Mouse (Mus musculus) hindbrain, embryonic 16.5 days (tissue): ENCODE results near the gene Katnbl1. TPM values are rescaled to one million over a fixed set of nuclear protein-coding genes. Genes with fewer than 3 reads are reported as not detected.
"Not testable (repeated sequence)": the region's sequence is repeated elsewhere in the genome, so short reads cannot be mapped to it uniquely, and the experiment has no call there.

Experiments used
- ATAC-seq: fragments of 200-750 bp; cut with Nextera tagmentation; 2 replicates; pipeline ENCODE4 v1.8.0; 2017; ENCODE audit warnings: moderate TSS enrichment, moderate library complexity
- H3K27ac ChIP-seq: fragments of 300-500 bp; sonication (generic); 2 replicates; pipeline ENCODE4 v1.5.1; 2014; ENCODE audit warnings: low read depth, mild to moderate bottlenecking, control low read depth, low read length, moderate library complexity
- H3K27me3 ChIP-seq: fragments of 300-500 bp; sonication (generic); replicated peaks from 2 replicates; pipeline ENCODE4 v1.6.1; 2014; ENCODE audit warnings: low read length; ENCODE audit not compliant: control insufficient read depth, insufficient read depth
- H3K36me3 ChIP-seq: fragments of 300-500 bp; sonication (generic); 2 replicates; pipeline ENCODE4 v1.6.1; 2014; ENCODE audit warnings: mild to moderate bottlenecking, low read length, moderate library complexity, mixed read lengths; ENCODE audit not compliant: control insufficient read depth, insufficient read depth
- H3K4me1 ChIP-seq: fragments of 300-500 bp; sonication (generic); 2 replicates; pipeline ENCODE4 v1.6.1; 2014; ENCODE audit warnings: low read depth, low read length; ENCODE audit not compliant: control insufficient read depth, insufficient read depth
- H3K4me2 ChIP-seq: fragments of 300-500 bp; sonication (generic); 2 replicates; pipeline ENCODE4 v1.6.1; 2014; ENCODE audit warnings: mild to moderate bottlenecking, low read length, control low read depth, moderate library complexity
- H3K4me3 ChIP-seq: fragments of 300-500 bp; sonication (generic); 2 replicates; pipeline ENCODE4 v1.5.1; 2014; ENCODE audit warnings: mild to moderate bottlenecking, low read length, control low read depth, moderate library complexity
- H3K9ac ChIP-seq: fragments of 300-500 bp; sonication (generic); 2 replicates; pipeline ENCODE4 v1.6.1; 2014; ENCODE audit warnings: low read depth, mild to moderate bottlenecking, control low read depth, low read length, moderate library complexity
- H3K9me3 ChIP-seq: fragments of 300-500 bp; sonication (generic); 2 replicates; pipeline ENCODE4 v1.6.1; 2014; ENCODE audit warnings: mild to moderate bottlenecking, low read length, moderate library complexity; ENCODE audit not compliant: control insufficient read depth
- WGBS: fragments of 180-500 bp; shearing (Covaris S2); extraction: QIAGEN DNeasy Blood & Tissue Kit; methylation state at CpG from one replicate; pipeline ENCODE4 v1.1.7; 2014; 5-methylcytosine and 5-hydroxymethylcytosine counted together
- polyA plus RNA-seq: library from polyadenylated mRNA; unstranded; fragments of >200 nt; fragmentation: Nextera tagmentation; extraction: Ambion mirVana; gene quantifications from 2 replicates; pipeline ENCODE4 v1.2.1, GENCODE M21; 2015

Gene Katnbl1
- polyA plus RNA-seq, 1 experiment from 2014 or later, result 29.7 TPM

DNA sequence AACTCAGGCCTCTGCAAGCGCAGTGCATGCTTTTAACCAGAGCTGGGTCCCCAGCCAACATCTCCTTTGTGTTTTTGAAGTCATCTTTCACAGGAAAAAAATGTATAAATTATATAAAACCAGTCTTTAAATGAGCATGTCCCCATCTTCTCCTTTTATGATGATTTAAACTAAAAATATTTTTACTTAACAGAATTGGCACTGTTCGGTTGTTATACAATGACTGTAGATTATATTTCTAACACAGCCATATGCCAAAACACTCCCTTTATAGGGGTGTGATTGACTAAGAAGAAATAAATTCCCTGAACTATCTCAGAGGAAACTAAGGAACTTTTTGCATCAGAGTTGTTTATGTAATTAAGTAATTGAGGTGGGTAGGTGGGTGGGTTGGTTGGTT lies 53.5 kb downstream of the Katnbl1 start:
- no peak overlapping the region for H3K9ac ChIP-seq
- no peak overlapping the region for H3K4me3 ChIP-seq
- no peaks in the 10 kb centered on the region for H3K36me3 ChIP-seq
- no peak overlapping the region for H3K4me2 ChIP-seq
- H3K9me3 ChIP-seq, result no peaks in the 10 kb centered on the region
- no peaks in the 10 kb centered on the region for H3K4me1 ChIP-seq
- ATAC-seq, result no peak
- no peak overlapping the region for H3K27ac ChIP-seq
- H3K27me3 ChIP-seq, result no peaks in the 10 kb centered on the region
- 91% methylated on average over 2 of the region's 2 CpGs for WGBS

- H3K4me3 ChIP-seq, result no peak overlapping the region
- H3K9me3 ChIP-seq, result no peaks in the 10 kb centered on the region
- no peak overlapping the region for H3K27ac ChIP-seq
- 80% methylated on average over 2 of the region's 2 CpGs for WGBS
- no peak for ATAC-seq
- H3K27me3 ChIP-seq, result no peaks in the 10 kb centered on the region
- H3K4me2 ChIP-seq, result no peak overlapping the region
- no peak overlapping the region for H3K9ac ChIP-seq
- H3K36me3 ChIP-seq, result no peaks in the 10 kb centered on the region
- no peaks in the 10 kb centered on the region for H3K4me1 ChIP-seq
These were observed 54.3 kb downstream of the Katnbl1 start for GRCm38 (mm10) chr2:112433359-112433758.

DNA sequence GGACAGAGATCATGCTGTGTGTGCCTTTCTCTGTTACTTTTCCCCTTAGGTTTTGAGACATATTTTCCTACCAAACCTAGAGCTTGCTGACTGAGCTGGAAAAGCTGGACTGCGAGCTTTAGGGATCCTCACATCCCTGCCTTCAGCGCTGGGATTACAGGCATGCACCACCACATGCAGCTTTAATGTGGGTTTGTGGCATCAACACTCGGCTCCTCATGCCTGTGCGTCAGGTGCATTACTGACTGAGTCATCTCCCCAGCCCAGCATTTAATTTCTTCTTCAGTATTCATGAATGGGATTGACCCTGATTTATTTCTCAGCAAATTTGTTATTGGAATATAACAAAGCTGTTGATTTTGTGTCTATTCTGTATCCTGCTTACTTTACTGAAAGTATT lies 57.3 kb downstream of the Katnbl1 start:
- H3K27ac ChIP-seq, result no peak overlapping the region
- H3K4me2 ChIP-seq, result no peak overlapping the region
- no peak overlapping the region for H3K4me3 ChIP-seq
- no peaks in the 10 kb centered on the region for H3K27me3 ChIP-seq
- ATAC-seq, result no peak
- no peaks in the 10 kb centered on the region for H3K36me3 ChIP-seq
- 74% methylated on average over 4 of the region's 4 CpGs for WGBS
- H3K4me1 ChIP-seq, result no peaks in the 10 kb centered on the region
- H3K9ac ChIP-seq, result no peak overlapping the region
- no peaks in the 10 kb centered on the region for H3K9me3 ChIP-seq

DNA sequence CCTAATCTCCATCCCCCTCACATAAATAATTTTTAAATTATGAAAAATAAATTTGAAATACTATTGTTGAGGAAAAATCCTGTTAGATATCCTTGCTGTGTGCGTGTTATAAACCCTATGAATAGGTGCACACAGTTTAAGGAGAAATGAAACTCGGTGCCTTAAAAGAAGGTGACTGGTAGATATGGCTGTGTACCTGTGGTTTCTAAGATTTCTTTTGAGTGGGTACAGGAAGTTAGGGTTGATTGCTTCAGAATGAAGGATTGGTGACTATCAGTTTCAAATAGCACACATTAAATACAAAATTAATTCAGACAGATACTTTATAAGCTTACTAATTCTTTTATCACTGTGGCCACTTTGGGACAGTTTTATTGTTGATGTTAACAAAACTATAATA lies 58.6 kb downstream of the Katnbl1 start:
- no peak overlapping the region for H3K27ac ChIP-seq
- ATAC-seq, result no peak

GRCm38 (mm10) chr2:112443491-112443890 lies 64.5 kb downstream of the Katnbl1 start:
- ATAC-seq, result no peak
- 63% methylated on average over 2 of the region's 2 CpGs for WGBS
- no peaks in the 10 kb centered on the region for H3K36me3 ChIP-seq
- H3K4me1 ChIP-seq, result no peaks in the 10 kb centered on the region
- no peaks in the 10 kb centered on the region for H3K27me3 ChIP-seq
- no peak overlapping the region for H3K4me3 ChIP-seq
- H3K9ac ChIP-seq, result no peak overlapping the region
- H3K4me2 ChIP-seq, result no peak overlapping the region
- H3K27ac ChIP-seq, result no peak overlapping the region
- H3K9me3 ChIP-seq, result no peaks in the 10 kb centered on the region

More for the DNA sequence above, 58.6 kb downstream of the Katnbl1 start:
- H3K4me1 ChIP-seq, result no peaks in the 10 kb centered on the region
- H3K4me3 ChIP-seq, result no peak overlapping the region
- H3K4me2 ChIP-seq, result no peak overlapping the region
- WGBS, result 91% methylated on average over 2 of the region's 2 CpGs
- H3K9me3 ChIP-seq, result no peaks in the 10 kb centered on the region
- H3K9ac ChIP-seq, result no peak overlapping the region
- no peaks in the 10 kb centered on the region for H3K36me3 ChIP-seq
- no peaks in the 10 kb centered on the region for H3K27me3 ChIP-seq

DNA sequence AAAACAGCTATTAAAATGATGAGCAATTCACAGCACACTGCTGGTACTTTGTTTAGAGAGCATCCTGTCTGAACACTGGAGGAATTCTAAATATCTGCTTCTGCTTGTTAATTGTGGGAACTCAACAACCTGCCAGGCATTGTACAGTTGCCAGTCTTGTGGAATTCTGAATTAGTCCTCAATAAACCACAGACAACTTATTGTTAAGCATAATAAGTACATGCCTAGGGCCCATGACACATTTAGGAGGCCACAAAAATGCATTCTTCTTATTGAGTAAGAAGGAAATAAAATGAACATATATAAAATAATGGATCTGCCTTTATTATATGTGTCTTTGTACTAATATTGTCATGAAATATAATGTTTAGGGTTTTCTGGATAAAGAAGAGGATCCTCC lies 66.5 kb downstream of the Katnbl1 start:
- Histone ChIP-seq H3K4me2 (no peak overlapping the region), H3K4me1 (no peaks in the 10 kb centered on the region), H3K36me3 (no peaks in the 10 kb centered on the region), H3K27me3 (no peaks in the 10 kb centered on the region), H3K9me3 (no peaks in the 10 kb centered on the region), H3K4me3 (no peak overlapping the region), H3K9ac (no peak overlapping the region), H3K27ac (no peak overlapping the region)
- ATAC-seq, result no peak

GRCm38 (mm10) chr2:112448046-112448445 lies 69.0 kb downstream of the Katnbl1 start:
- ATAC-seq, H3K4me2 ChIP-seq, H3K9ac ChIP-seq, H3K36me3 ChIP-seq, H3K9me3 ChIP-seq, H3K27ac ChIP-seq, H3K4me1 ChIP-seq, H3K27me3 ChIP-seq, H3K4me3 ChIP-seq: not testable (repeated sequence)
- WGBS, result 71% methylated on average over 4 of the region's 4 CpGs

GRCm38 (mm10) chr2:112448510-112449059 lies 69.6 kb downstream of the Katnbl1 start:
- no peak for ATAC-seq
- Histone ChIP-seq H3K36me3 (no peaks in the 10 kb centered on the region), H3K9me3 (no peaks in the 10 kb centered on the region), H3K27me3 (no peaks in the 10 kb centered on the region), H3K4me2 (no peak overlapping the region), H3K27ac (no peak overlapping the region), H3K9ac (no peak overlapping the region), H3K4me3 (no peak overlapping the region), H3K4me1 (no peaks in the 10 kb centered on the region)

- H3K27ac ChIP-seq, result no peak overlapping the region
These were observed 70.7 kb downstream of the Katnbl1 start for GRCm38 (mm10) chr2:112449597-112450296.

More at GRCm38 (mm10) chr2:112449597-112450296, 70.7 kb downstream of the Katnbl1 start:
- H3K9me3 ChIP-seq, result no peaks in the 10 kb centered on the region
- no peak overlapping the region for H3K4me2 ChIP-seq
- no peak overlapping the region for H3K9ac ChIP-seq
- H3K27me3 ChIP-seq, result no peaks in the 10 kb centered on the region
- peaks cover 2% of the 10 kb centered on the region; the same call in 1 of the 2 replicates for H3K4me1 ChIP-seq
- no peak overlapping the region for H3K4me3 ChIP-seq
- no peak for ATAC-seq
- 39% methylated on average over 4 of the region's 4 CpGs for WGBS
- H3K36me3 ChIP-seq, result no peaks in the 10 kb centered on the region
